Mouse (Mus musculus): ENCODE measurements at regions not wholly inside any gene's neighbourhood (a gene's known extent, or its start where the extent isn't known, plus 50 kb on each side); places are given as distances from the start of the nearest gene placed in this dataset.

GRCm38 (mm10) chr2:159949046-159949445 lies 384.9 kb downstream of the Gm826 start:
- DNase-seq, result no peak

GRCm38 (mm10) chr2:159930744-159931143 lies 403.2 kb downstream of the Gm826 start:
- DNase-seq, result no peak

GRCm38 (mm10) chr2:159889701-159890100 lies 444.3 kb downstream of the Gm826 start:
- DNase-seq, result no peak

- no peak for DNase-seq
Measured at GRCm38 (mm10) chr2:159884773-159885459, 449.0 kb downstream of the Gm826 start.

GRCm38 (mm10) chr2:159866981-159867380 lies 467.0 kb downstream of the Gm826 start:
- no peak for DNase-seq

GRCm38 (mm10) chr2:159866391-159866790 lies 467.6 kb downstream of the Gm826 start:
- DNase-seq, result no peak

- no peak for DNase-seq
Measured at GRCm38 (mm10) chr2:159863185-159863584, 470.8 kb downstream of the Gm826 start.

- no peak for DNase-seq
Measured at GRCm38 (mm10) chr2:159853891-159854665, 479.9 kb downstream of the Gm826 start.

GRCm38 (mm10) chr2:159852959-159853358 lies 481.0 kb downstream of the Gm826 start:
- DNase-seq, result no peak

GRCm38 (mm10) chr2:159832488-159833113 lies 501.4 kb downstream of the Gm826 start:
- DNase-seq, result no peak

GRCm38 (mm10) chr2:159826417-159826816 lies 507.5 kb downstream of the Gm826 start:
- peak; percentile 9 for DNase-seq

- DNase-seq, result no peak
Measured at GRCm38 (mm10) chr2:159818556-159818955, 515.4 kb downstream of the Gm826 start.

GRCm38 (mm10) chr2:159816344-159816743 lies 517.6 kb downstream of the Gm826 start:
- no peak for DNase-seq
